Mouse (Mus musculus): ENCODE data around the gene Kat6b. TPM values are rescaled to one million over a fixed set of nuclear protein-coding genes. Genes with fewer than 3 reads are reported as not detected.

The Kat6b gene
- 2.6 TPM for polyA plus RNA-seq (2014; fragmentation: Illumina TruSeq; extraction: RNeasy Lipid Tissue Mini Kit (QIAGEN cat#74804); ENCODE audit: insufficient read depth, low read depth, low replicate concordance)

DNA sequence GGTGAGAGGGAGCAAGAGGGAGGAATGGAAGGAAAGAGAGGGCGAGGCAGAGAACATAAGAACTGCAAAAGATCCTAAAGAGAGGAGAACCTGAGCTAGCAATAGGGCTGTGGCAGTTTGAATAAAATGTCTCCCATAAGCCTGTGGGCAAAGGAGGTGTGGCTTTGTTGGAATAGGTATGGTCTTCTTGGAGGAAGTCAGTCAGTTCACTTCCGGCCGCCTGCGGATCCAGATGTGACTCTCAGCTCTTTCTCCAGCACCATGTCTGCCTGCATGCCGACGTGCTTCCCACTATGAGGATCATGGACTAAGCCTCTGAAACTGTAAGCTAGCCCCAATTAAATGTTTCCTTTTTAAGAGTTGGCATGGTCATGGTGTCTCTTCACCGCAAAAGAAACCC lies at the start of gene Kat6b:
TSS of gene Kat6b (plus strand) at position 204 of the 400 bp plus-strand sequence.

DNA sequence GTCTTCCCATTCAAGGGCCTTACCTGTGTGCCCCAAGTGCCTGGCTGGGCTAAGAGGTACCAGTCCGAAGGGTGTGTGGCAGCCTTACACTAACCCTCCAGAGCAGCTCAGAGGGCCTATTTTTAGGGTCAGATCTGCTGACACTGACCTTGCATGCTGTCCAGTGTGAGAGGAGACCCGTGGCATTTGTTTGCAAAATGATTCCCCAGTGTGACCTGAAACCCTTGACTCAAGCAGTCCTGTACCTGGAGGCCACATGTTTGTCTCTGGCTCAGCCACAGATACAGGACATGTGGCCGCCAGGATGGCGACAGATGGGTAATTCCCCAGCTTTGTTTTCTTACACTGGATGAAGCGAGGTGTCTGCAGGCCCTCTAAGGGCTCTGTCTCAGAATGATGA lies 233.3 kb downstream of the Kat6b start, which contains the start of gene Dupd1:
TSS of gene Dupd1 (minus strand) at position 91 of the 400 bp plus-strand sequence.

Other genes with a start within 250 kb of the Kat6b start
- gene Dupd1, start 233.1 kb downstream of the Kat6b start, polyA plus RNA-seq (2014; fragmentation: Illumina TruSeq; extraction: RNeasy Lipid Tissue Mini Kit (QIAGEN cat#74804); ENCODE audit: insufficient read depth, low read depth, low replicate concordance) = not detected